Mouse (Mus musculus) ES-E14 (cell line): ENCODE measurements around the gene Elmo3.

Experiments used
- HCFC1 ChIP-seq: IDR thresholded peaks from 2 replicates; pipeline ENCODE4 v1.6.1; 2012; ENCODE audit warnings: low read length, inconsistent platforms, borderline replicate concordance; ENCODE audit not compliant: insufficient read depth
- ZNF384 ChIP-seq: IDR thresholded peaks from 2 replicates; pipeline ENCODE4 v1.6.1; 2012; ENCODE audit warnings: low read depth, low read length, inconsistent platforms

GRCm38 (mm10) chr8:105298351-105299252 lies 6.8 kb upstream of the Elmo3 start:
- TF ChIP-seq ZNF384 (no peak), HCFC1 (no peak)
